Mouse (Mus musculus): ENCODE measurements at regions not wholly inside any gene's neighbourhood (a gene's known extent, or its start where the extent isn't known, plus 50 kb on each side); places are given as distances from the start of the nearest gene placed in this dataset.

- no peak for DNase-seq
These were observed 285.7 kb downstream of the Rnf152 start for GRCm38 (mm10) chr1:105070661-105071455.

- DNase-seq = no peak
These were observed 288.6 kb downstream of the Rnf152 start for GRCm38 (mm10) chr1:105067902-105068301.

- no peak for DNase-seq
These were observed 289.3 kb downstream of the Rnf152 start for GRCm38 (mm10) chr1:105067049-105067795.

GRCm38 (mm10) chr1:105050584-105051363 lies 282.4 kb downstream of the Cdh20 start:
- DNase-seq = no peak

Measured in right cerebral cortex, postnatal 4 days (tissue).